Mouse (Mus musculus): ENCODE results near the gene Ccdc138. TPM values are rescaled to one million over a fixed set of nuclear protein-coding genes. Genes with fewer than 3 reads are reported as not detected.

Ccdc138 gene
- polyA plus RNA-seq, 2 experiments = 4.9 to 5.9 TPM

GRCm38 (mm10) chr10:58478071-58478578 lies 19.6 kb upstream of the Ccdc138 start:
- WGBS = 100% methylated on average over 2 of the region's 2 CpGs
- peaks cover 69% of the 10 kb centered on the region for H3K36me3 ChIP-seq (ENCODE audit: control insufficient read depth, insufficient read depth, low read length)

GRCm38 (mm10) chr10:58479954-58480490 lies 17.7 kb upstream of the Ccdc138 start:
- no peak for TF ChIP-seq POLR2A (IDR thresholded peaks at IDR 0.05; ENCODE audit: borderline replicate concordance, extremely low read depth, insufficient read depth, insufficient read length)
- Histone ChIP-seq H3K36me3 (ENCODE audit: control insufficient read depth, insufficient read depth, low read length) (peaks cover 77% of the 10 kb centered on the region), H3K4me3 (replicated peaks; ENCODE audit: low read length) (no peak overlapping the region), H3K9ac (ENCODE audit: low read depth, low read length, severe bottlenecking) (no peak overlapping the region), H3K4me1 (ENCODE audit: control insufficient read depth, insufficient read depth, low read length) (no peaks in the 10 kb centered on the region), H3K9me3 (ENCODE audit: control insufficient read depth, low read length) (no peaks in the 10 kb centered on the region), H3K27me3 (ENCODE audit: control insufficient read depth, insufficient read depth, low read length) (no peaks in the 10 kb centered on the region), H3K27ac (replicated peaks; ENCODE audit: low read depth, low read length) (no peak overlapping the region), H3K4me2 (replicated peaks; ENCODE audit: low read depth, low read length, severe bottlenecking) (no peak overlapping the region)
- no peak for DNase-seq (ENCODE audit: low spot score)
- no peak for ATAC-seq (ENCODE audit: low FRiP score, low read depth)
- WGBS = 94% methylated on average over 4 of the region's 4 CpGs

More at GRCm38 (mm10) chr10:58478071-58478578, 19.6 kb upstream of the Ccdc138 start:
- Histone ChIP-seq H3K4me2 (replicated peaks; ENCODE audit: low read depth, low read length, severe bottlenecking) (no peak overlapping the region), H3K4me1 (ENCODE audit: control insufficient read depth, insufficient read depth, low read length) (no peaks in the 10 kb centered on the region), H3K4me3 (replicated peaks; ENCODE audit: low read length) (no peak overlapping the region), H3K9ac (ENCODE audit: low read depth, low read length, severe bottlenecking) (no peak overlapping the region), H3K27me3 (ENCODE audit: control insufficient read depth, insufficient read depth, low read length) (no peaks in the 10 kb centered on the region), H3K27ac (replicated peaks; ENCODE audit: low read depth, low read length) (no peak overlapping the region), H3K9me3 (ENCODE audit: control insufficient read depth, low read length) (no peaks in the 10 kb centered on the region)
- ATAC-seq (ENCODE audit: low FRiP score, low read depth) (no peak), DNase-seq (ENCODE audit: low spot score) (no peak)
- TF ChIP-seq POLR2A (IDR thresholded peaks at IDR 0.05; ENCODE audit: borderline replicate concordance, extremely low read depth, insufficient read depth, insufficient read length) = no peak

GRCm38 (mm10) chr10:58491031-58491430 lies 6.7 kb upstream of the Ccdc138 start:
- H3K9ac ChIP-seq (ENCODE audit: low read depth, low read length, severe bottlenecking) = no peak overlapping the region

GRCm38 (mm10) chr10:58495637-58496036 lies 2.1 kb upstream of the Ccdc138 start:
- H3K4me2 ChIP-seq (replicated peaks; ENCODE audit: low read depth, low read length, severe bottlenecking) = no peak overlapping the region
- no peak for ATAC-seq (ENCODE audit: low FRiP score, low read depth)
- H3K9ac ChIP-seq (ENCODE audit: low read depth, low read length, severe bottlenecking) = no peak overlapping the region
- no peak overlapping the region for H3K4me3 ChIP-seq (replicated peaks; ENCODE audit: low read length)
- WGBS = 89% methylated on average over 2 of the region's 2 CpGs
- no peaks in the 10 kb centered on the region for H3K9me3 ChIP-seq (ENCODE audit: control insufficient read depth, low read length)
- H3K27ac ChIP-seq (replicated peaks; ENCODE audit: low read depth, low read length) = no peak overlapping the region
- no peak for DNase-seq (ENCODE audit: low spot score)
- peaks cover 10% of the 10 kb centered on the region for H3K4me1 ChIP-seq (ENCODE audit: control insufficient read depth, insufficient read depth, low read length)
- H3K27me3 ChIP-seq (ENCODE audit: control insufficient read depth, insufficient read depth, low read length) = no peaks in the 10 kb centered on the region
- H3K36me3 ChIP-seq (ENCODE audit: control insufficient read depth, insufficient read depth, low read length) = peaks cover 41% of the 10 kb centered on the region
- TF ChIP-seq POLR2A (IDR thresholded peaks at IDR 0.05; ENCODE audit: borderline replicate concordance, extremely low read depth, insufficient read depth, insufficient read length) = no peak

More at GRCm38 (mm10) chr10:58491031-58491430, 6.7 kb upstream of the Ccdc138 start:
- H3K36me3 ChIP-seq (ENCODE audit: control insufficient read depth, insufficient read depth, low read length) = peaks cover 68% of the 10 kb centered on the region
- no peak overlapping the region for H3K4me2 ChIP-seq (replicated peaks; ENCODE audit: low read depth, low read length, severe bottlenecking)
- ATAC-seq (ENCODE audit: low FRiP score, low read depth) = no peak
- H3K27ac ChIP-seq (replicated peaks; ENCODE audit: low read depth, low read length) = no peak overlapping the region
- no peaks in the 10 kb centered on the region for H3K4me1 ChIP-seq (ENCODE audit: control insufficient read depth, insufficient read depth, low read length)
- 90% methylated on average over 5 of the region's 5 CpGs for WGBS
- H3K9me3 ChIP-seq (ENCODE audit: control insufficient read depth, low read length) = no peaks in the 10 kb centered on the region
- no peak for TF ChIP-seq POLR2A (IDR thresholded peaks at IDR 0.05; ENCODE audit: borderline replicate concordance, extremely low read depth, insufficient read depth, insufficient read length)
- no peak overlapping the region for H3K4me3 ChIP-seq (replicated peaks; ENCODE audit: low read length)
- no peak for DNase-seq (ENCODE audit: low spot score)
- H3K27me3 ChIP-seq (ENCODE audit: control insufficient read depth, insufficient read depth, low read length) = no peaks in the 10 kb centered on the region

GRCm38 (mm10) chr10:58496732-58497131 lies 1.0 kb upstream of the Ccdc138 start:
- no peak for TF ChIP-seq POLR2A (IDR thresholded peaks at IDR 0.05; ENCODE audit: borderline replicate concordance, extremely low read depth, insufficient read depth, insufficient read length)
- H3K9ac ChIP-seq (ENCODE audit: low read depth, low read length, severe bottlenecking) = no peak overlapping the region

More at GRCm38 (mm10) chr10:58496732-58497131, 1.0 kb upstream of the Ccdc138 start:
- DNase-seq (ENCODE audit: low spot score) = no peak
- peaks cover 30% of the 10 kb centered on the region for H3K36me3 ChIP-seq (ENCODE audit: control insufficient read depth, insufficient read depth, low read length)
- no peaks in the 10 kb centered on the region for H3K9me3 ChIP-seq (ENCODE audit: control insufficient read depth, low read length)
- no peak for ATAC-seq (ENCODE audit: low FRiP score, low read depth)
- peaks cover 10% of the 10 kb centered on the region for H3K4me1 ChIP-seq (ENCODE audit: control insufficient read depth, insufficient read depth, low read length)
- H3K27ac ChIP-seq (replicated peaks; ENCODE audit: low read depth, low read length) = no peak overlapping the region
- peak overlapping the region; percentile 73; the same call in 1 of the 2 replicates for H3K4me3 ChIP-seq (replicated peaks; ENCODE audit: low read length)
- H3K4me2 ChIP-seq (replicated peaks; ENCODE audit: low read depth, low read length, severe bottlenecking) = peak overlapping the region; percentile 60
- no peaks in the 10 kb centered on the region for H3K27me3 ChIP-seq (ENCODE audit: control insufficient read depth, insufficient read depth, low read length)

Data from limb, embryonic 14.5 days (tissue).